Mouse (Mus musculus): ENCODE measurements around the gene Tspan5.

DNA sequence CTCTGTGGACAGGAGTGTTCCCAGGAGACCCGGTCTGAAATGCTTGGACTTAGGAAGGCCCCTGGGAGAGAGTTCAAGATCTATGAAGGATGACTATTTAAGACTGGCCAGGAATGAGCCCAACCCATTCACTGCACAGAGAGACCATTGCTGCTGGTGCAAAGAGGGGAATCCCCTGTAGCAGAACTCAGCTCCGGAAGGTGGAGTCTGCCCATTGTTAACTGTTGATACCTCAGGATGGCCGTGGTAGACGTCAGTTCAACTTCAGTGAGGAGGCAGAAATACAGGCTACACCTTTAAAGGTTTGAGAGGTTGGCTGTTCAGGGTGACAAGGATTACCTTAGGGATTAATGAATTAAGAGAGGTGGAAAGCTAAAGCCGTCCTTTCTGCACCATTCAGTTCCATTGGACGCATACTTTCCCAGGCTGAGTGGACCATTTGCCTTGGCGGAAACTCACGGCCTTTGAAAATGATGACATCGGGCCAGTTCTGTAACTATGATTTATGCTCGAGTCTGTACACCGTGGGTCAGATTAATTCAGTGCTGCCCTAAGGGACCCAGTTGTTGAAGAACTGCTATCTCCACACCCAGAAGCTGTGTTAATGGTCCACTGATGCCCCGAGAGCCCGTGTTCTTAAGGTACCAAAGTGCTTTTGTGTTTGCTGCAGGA is 71.3 kb downstream of the Tspan5 start:
- TF ChIP-seq ZC3H11A (IDR thresholded peaks at IDR 0.05; ENCODE audit: borderline replicate concordance, low read depth, low read length): no peak
- TF ChIP-seq ZNF384 (IDR thresholded peaks at IDR 0.05; ENCODE audit: low read depth, low read length): no peak
- TF ChIP-seq MAFK (IDR thresholded peaks at IDR 0.05; ENCODE audit: insufficient read depth, low read depth, low read length): no peak
- TF ChIP-seq CHD2 (IDR thresholded peaks at IDR 0.05; ENCODE audit: low read depth, low read length): no peak
- no peak for TF ChIP-seq HCFC1 (IDR thresholded peaks at IDR 0.05; ENCODE audit: borderline replicate concordance, insufficient read depth, low read length)
